Mouse (Mus musculus) forebrain, embryonic 11.5 days (tissue): ENCODE measurements at regions not wholly inside any gene's neighbourhood (a gene's known extent, or its start where the extent isn't known, plus 50 kb on each side); places are given as distances from the start of the nearest gene placed in this dataset.

ENCODE experiments used
- ATAC-seq: fragments of 200-750 bp; cut with Nextera tagmentation; replicated peaks from 2 replicates; pipeline ENCODE4 v1.8.0; 2017; ENCODE audit warnings: moderate TSS enrichment; ENCODE audit not compliant: low FRiP score
- DNase-seq: peaks from one replicate; pipeline ENCODE4 v3.0.0-alpha.2; 2017; ENCODE audit warnings: low spot score
- H3K27ac ChIP-seq: fragments of 300-500 bp; sonication (generic); 2 replicates; pipeline ENCODE4 v1.5.1; 2014; ENCODE audit warnings: low read depth, low read length
- H3K27me3 ChIP-seq: fragments of 300-500 bp; sonication (generic); 2 replicates; pipeline ENCODE4 v1.6.1; 2014; ENCODE audit warnings: mild to moderate bottlenecking, low read length, mixed read lengths; ENCODE audit not compliant: control insufficient read depth, insufficient read depth
- H3K36me3 ChIP-seq: fragments of 300-500 bp; sonication (generic); 2 replicates; pipeline ENCODE4 v1.6.1; 2014; ENCODE audit warnings: mild to moderate bottlenecking, low read length, moderate library complexity, mixed read lengths; ENCODE audit not compliant: control insufficient read depth, insufficient read depth
- H3K4me1 ChIP-seq: fragments of 300-500 bp; sonication (generic); replicated peaks from 2 replicates; pipeline ENCODE4 v1.6.1; 2014; ENCODE audit warnings: low read length, mixed read lengths; ENCODE audit not compliant: control insufficient read depth, insufficient read depth
- H3K4me2 ChIP-seq: fragments of 300-500 bp; sonication (generic); 2 replicates; pipeline ENCODE4 v1.6.1; 2014; ENCODE audit warnings: low read depth, mild to moderate bottlenecking, low read length, moderate library complexity, mixed read lengths; ENCODE audit not compliant: severe bottlenecking
- H3K4me3 ChIP-seq: fragments of 300-500 bp; sonication (generic); 2 replicates; pipeline ENCODE4 v1.5.1; 2014; ENCODE audit warnings: low read depth, low read length
- H3K9ac ChIP-seq: fragments of 300-500 bp; sonication (generic); 2 replicates; pipeline ENCODE4 v1.6.1; 2014; ENCODE audit warnings: low read length
- H3K9me3 ChIP-seq: fragments of 300-500 bp; sonication (generic); 2 replicates; pipeline ENCODE4 v1.6.1; 2016; ENCODE audit warnings: low read length, mixed read lengths; ENCODE audit not compliant: control insufficient read depth
- WGBS: fragments of 180-500 bp; shearing (Covaris S2); extraction: QIAGEN DNeasy Blood & Tissue Kit; methylation state at CpG from one replicate; pipeline ENCODE4 v1.1.7; 2014; 5-methylcytosine and 5-hydroxymethylcytosine counted together

DNA sequence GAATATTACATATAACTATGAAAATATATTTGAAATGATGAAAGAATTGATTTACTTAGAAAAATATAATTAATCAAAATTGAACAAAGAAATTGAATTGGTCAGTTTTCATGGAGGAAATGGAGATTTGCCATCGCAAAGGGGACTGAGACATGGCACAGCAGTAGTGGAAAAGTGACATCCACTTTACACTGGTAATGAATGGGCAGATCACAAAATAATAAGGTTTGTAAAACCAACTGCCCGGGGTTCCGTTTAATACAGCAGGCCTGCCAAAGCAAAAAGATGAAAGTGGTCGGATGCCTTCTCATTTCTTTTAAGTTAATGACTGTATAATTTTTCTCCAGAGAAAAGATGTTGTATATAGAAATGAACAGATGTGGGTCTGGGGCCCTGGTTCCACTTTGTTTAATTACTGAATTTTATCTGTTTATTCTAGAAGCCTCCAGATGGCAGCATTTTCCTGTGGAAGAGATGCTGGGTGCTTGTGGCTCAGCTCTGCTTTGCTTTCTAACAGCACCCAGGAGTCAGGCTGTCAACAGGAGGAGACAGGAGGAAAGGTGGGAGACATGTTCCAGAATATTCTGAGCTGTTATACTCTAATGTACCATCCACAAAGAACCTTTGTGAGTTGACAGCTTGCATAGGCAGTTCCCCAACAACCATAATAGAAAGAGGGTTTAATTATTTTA, 75.6 kb upstream of the Fbxl17 start:
- H3K27ac ChIP-seq: no peak overlapping the region
- H3K36me3 ChIP-seq: no peaks in the 10 kb centered on the region
- peak; percentile 63 for ATAC-seq
- no peak overlapping the region for H3K4me3 ChIP-seq
- DNase-seq: no peak
- WGBS: 82% methylated on average over 4 of the region's 4 CpGs
- no peaks in the 10 kb centered on the region for H3K27me3 ChIP-seq
- H3K9ac ChIP-seq: no peak overlapping the region
- no peaks in the 10 kb centered on the region for H3K9me3 ChIP-seq
- no peaks in the 10 kb centered on the region for H3K4me1 ChIP-seq
- no peak overlapping the region for H3K4me2 ChIP-seq

- Histone ChIP-seq H3K4me2 (no peak overlapping the region), H3K4me3 (no peak overlapping the region), H3K4me1 (no peaks in the 10 kb centered on the region), H3K9ac (no peak overlapping the region), H3K27ac (no peak overlapping the region), H3K36me3 (no peaks in the 10 kb centered on the region), H3K9me3 (no peaks in the 10 kb centered on the region), H3K27me3 (no peaks in the 10 kb centered on the region)
- ATAC-seq (no peak), DNase-seq (no peak)
- 82% methylated on average over 4 of the region's 4 CpGs for WGBS
Measured at GRCm38 (mm10) chr17:63582870-63583269, 83.1 kb upstream of the Fbxl17 start.

GRCm38 (mm10) chr17:63607021-63607751, 107.4 kb upstream of the Fbxl17 start:
- H3K4me3 ChIP-seq: no peak overlapping the region
- H3K9me3 ChIP-seq: no peaks in the 10 kb centered on the region
- H3K4me1 ChIP-seq: no peaks in the 10 kb centered on the region; the same call in 1 of the 2 replicates
- no peak for DNase-seq
- H3K4me2 ChIP-seq: no peak overlapping the region
- no peaks in the 10 kb centered on the region for H3K36me3 ChIP-seq
- 0 out of 2 replicates have a peak overlapping the region, but pooled peaks have one; percentile 8 for H3K27ac ChIP-seq
- H3K9ac ChIP-seq: no peak overlapping the region
- H3K27me3 ChIP-seq: no peaks in the 10 kb centered on the region
- 0 out of 2 replicates have a peak, but pooled peaks have one; percentile 56 for ATAC-seq
- WGBS: 25% methylated on average over 7 of the region's 7 CpGs

GRCm38 (mm10) chr17:63622726-63623125, 122.9 kb upstream of the Fbxl17 start:
- Histone ChIP-seq H3K9me3 (no peaks in the 10 kb centered on the region), H3K9ac (no peak overlapping the region), H3K4me3 (no peak overlapping the region), H3K4me2 (no peak overlapping the region), H3K36me3 (no peaks in the 10 kb centered on the region), H3K27ac (no peak overlapping the region), H3K4me1 (no peaks in the 10 kb centered on the region), H3K27me3 (no peaks in the 10 kb centered on the region)
- WGBS: 14% methylated on average over 3 of the region's 3 CpGs
- ATAC-seq: no peak
- no peak for DNase-seq

DNA sequence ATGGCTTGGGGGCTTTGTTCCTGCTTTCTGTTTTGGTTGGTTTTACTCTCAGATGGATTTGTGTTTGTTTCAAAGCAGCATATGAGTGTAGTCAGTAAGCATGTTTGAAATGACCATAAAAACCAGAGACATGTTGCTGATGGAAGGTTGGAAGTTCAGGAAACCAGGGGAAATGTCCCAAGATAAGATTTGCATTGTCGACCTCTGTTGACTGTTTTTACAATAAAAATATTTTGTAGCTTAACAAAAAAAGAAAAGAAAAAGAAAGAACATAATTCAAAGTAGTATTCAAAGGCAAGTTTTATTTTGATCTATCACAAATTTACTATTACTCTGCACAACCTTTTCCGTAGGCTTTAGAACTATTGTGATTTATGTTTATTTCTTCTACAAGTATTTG, 137.8 kb upstream of the Fbxl17 start:
- H3K4me2 ChIP-seq: no peak overlapping the region
- H3K27ac ChIP-seq: no peak overlapping the region
- H3K9ac ChIP-seq: no peak overlapping the region
- no peaks in the 10 kb centered on the region for H3K9me3 ChIP-seq
- no peak overlapping the region for H3K4me3 ChIP-seq
- ATAC-seq (no peak), DNase-seq (no peak)
- WGBS: 87% methylated on average over 2 of the region's 2 CpGs
- H3K27me3 ChIP-seq: no peaks in the 10 kb centered on the region
- no peaks in the 10 kb centered on the region for H3K36me3 ChIP-seq
- H3K4me1 ChIP-seq: no peaks in the 10 kb centered on the region

- DNase-seq (no peak), ATAC-seq (no peak)
- no peak overlapping the region for H3K9ac ChIP-seq
- H3K9me3 ChIP-seq: no peaks in the 10 kb centered on the region
- H3K4me1 ChIP-seq: no peaks in the 10 kb centered on the region
- H3K36me3 ChIP-seq: no peaks in the 10 kb centered on the region
- 86% methylated on average over 4 of the region's 4 CpGs for whole genome bisulfite sequencing
- no peak overlapping the region for H3K4me2 ChIP-seq
- H3K27ac ChIP-seq: no peak overlapping the region
- no peaks in the 10 kb centered on the region for H3K27me3 ChIP-seq
- no peak overlapping the region for H3K4me3 ChIP-seq
Measured at GRCm38 (mm10) chr17:63644390-63644789, 144.6 kb upstream of the Fbxl17 start.

DNA sequence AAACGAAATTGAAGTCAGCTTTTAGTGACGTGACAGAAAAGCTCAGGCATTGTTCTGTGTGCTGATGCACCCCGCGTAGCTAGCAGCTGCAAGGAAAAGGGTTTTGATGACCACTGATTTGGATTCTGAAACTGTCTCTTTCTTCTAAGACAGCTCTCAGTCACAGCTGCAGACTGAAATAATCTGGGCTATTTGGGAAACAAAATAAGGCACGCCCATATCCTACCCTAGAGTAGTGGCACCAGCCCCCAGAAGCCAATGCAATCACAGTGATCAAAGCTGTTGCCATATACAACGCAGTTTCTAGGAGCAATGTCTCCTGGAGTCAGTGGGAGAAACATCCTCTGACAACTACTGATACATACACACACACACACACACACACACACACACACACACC, 157.9 kb upstream of the Fbxl17 start:
- ATAC-seq (no peak), DNase-seq (no peak)
- Histone ChIP-seq H3K36me3 (no peaks in the 10 kb centered on the region), H3K9ac (no peak overlapping the region), H3K4me3 (no peak overlapping the region), H3K27ac (no peak overlapping the region), H3K27me3 (no peaks in the 10 kb centered on the region), H3K4me1 (no peaks in the 10 kb centered on the region), H3K4me2 (no peak overlapping the region), H3K9me3 (no peaks in the 10 kb centered on the region)
- WGBS: 79% methylated on average over 6 of the region's 6 CpGs

GRCm38 (mm10) chr17:63660841-63661481, 161.1 kb upstream of the Fbxl17 start:
- Histone ChIP-seq H3K4me1 (no peaks in the 10 kb centered on the region), H3K9ac (no peak overlapping the region), H3K27me3 (no peaks in the 10 kb centered on the region), H3K9me3 (no peaks in the 10 kb centered on the region), H3K36me3 (no peaks in the 10 kb centered on the region), H3K4me3 (no peak overlapping the region), H3K27ac (no peak overlapping the region), H3K4me2 (no peak overlapping the region)
- DNase-seq (no peak), ATAC-seq (no peak)
- WGBS: 88% methylated on average over 13 of the region's 13 CpGs
